Mouse (Mus musculus) inflammation-experienced regulatory T-cells, adult 6 months (primary cell): ENCODE results near the gene Fmnl3. TPM values are rescaled to one million over a fixed set of nuclear protein-coding genes. Genes with fewer than 3 reads are reported as not detected.
A peak's percentile ranks its signal among the peaks of the same experiment; 100 is the strongest.

ENCODE experiments used
- ATAC-seq: one replicate; pipeline ENCODE4 v1.8.0; 2017
- polyA plus RNA-seq, 3 experiments: library from polyadenylated mRNA; unstranded; fragments of 100-300 nt; shearing (Covaris generic); gene quantifications; one replicate each; pipeline ENCODE4 v1.2.1; 2017

The Fmnl3 gene
- polyA plus RNA-seq, 3 experiments from 2014 or later, result 5.5 to 13.4 (median 9.2) TPM

DNA sequence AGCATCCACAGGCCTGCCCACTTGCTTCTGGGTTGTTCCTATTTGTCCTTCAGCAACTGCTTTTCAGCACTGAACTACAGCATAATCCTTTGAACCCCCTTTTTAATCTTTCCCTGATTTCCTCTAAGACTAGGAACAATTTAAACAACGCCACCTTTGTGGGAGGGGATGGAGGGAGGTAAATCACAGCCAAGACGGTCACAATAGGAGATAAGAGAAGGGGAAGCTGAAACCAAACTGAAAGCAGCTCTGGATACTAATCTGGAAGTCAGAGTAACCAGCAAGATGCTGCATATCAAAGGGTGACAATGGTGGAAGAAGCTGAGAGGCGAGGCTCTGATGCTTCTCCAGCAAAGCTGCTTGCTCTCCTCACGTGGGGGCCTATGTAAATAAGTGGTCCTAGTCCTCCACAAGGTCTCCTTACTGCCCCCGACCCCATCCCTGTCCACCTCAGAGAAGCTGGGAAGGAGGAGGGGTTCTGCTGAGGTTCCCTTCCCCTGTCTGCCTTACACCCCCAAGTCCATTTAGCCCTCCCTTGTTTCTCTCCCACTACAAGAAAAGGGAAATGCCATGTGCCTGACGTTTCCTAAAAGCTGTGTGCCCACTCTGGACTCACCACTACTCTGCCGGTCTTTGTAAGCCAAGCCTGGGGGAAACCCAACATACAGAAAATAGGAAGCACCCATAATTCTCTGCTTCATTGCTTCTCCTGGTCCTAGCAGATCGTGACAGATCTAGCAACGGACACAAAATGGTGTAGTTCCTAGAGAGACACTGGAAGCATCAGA is 27.9 kb downstream of the Fmnl3 start:
- no peak for ATAC-seq

DNA sequence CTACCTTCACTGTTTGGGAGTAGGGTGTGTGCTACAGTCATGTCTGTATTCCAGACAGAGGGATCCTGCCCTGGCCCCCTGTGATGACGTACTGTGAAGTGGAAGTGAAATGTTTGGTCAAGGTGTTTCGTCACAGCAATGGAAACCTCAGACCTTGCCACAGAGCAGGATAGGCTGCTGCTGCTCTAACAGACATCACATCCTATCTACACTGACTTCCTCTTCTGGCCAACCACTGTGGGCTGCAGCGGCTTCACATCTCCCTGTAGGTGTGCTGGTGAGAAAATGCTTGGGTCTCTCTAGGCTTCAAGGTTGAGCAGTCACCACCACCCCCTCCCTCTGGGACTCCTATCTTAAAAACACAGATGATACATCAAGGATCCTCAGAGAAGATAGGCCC is 29.2 kb downstream of the Fmnl3 start:
- ATAC-seq, result peak; percentile 86

DNA sequence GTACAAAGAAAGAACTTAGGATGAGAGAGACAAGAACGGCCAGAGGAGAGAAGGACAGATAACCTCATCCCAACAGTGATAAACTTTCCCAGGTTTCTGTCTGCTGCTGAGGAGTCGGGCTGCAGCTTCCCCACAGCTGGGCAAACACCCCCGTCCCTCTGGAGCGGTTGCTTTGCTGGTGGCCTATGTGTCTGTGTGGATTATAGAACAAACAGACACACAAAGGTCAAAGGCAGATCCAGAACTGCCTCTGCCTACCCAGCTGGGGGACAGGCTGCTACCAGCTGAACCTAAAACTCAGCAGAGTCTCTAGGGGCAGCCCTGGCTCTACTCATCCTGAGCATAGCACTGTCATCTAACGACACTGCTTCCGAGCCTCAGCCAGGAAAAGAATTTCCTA is 30.6 kb downstream of the Fmnl3 start:
- no peak for ATAC-seq

DNA sequence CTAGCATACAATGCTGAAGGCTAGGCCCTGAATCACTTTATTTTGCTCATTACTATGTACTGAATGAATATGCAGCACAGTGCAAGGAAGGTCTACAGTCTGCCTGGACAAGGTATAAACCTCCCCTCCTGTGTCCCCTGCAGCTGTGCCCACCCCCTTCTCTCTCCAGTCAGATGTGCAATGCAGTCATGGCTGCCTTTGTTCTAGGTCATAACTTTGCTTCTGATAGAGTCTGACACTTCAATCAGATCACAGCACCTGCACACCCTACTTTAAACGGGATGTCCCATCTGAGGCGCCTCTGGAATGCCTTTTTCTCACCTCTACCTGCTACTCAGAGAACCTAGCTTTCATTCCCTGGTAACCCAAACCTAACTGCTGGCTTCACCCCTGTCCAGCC is 31.4 kb downstream of the Fmnl3 start:
- ATAC-seq, result no peak

DNA sequence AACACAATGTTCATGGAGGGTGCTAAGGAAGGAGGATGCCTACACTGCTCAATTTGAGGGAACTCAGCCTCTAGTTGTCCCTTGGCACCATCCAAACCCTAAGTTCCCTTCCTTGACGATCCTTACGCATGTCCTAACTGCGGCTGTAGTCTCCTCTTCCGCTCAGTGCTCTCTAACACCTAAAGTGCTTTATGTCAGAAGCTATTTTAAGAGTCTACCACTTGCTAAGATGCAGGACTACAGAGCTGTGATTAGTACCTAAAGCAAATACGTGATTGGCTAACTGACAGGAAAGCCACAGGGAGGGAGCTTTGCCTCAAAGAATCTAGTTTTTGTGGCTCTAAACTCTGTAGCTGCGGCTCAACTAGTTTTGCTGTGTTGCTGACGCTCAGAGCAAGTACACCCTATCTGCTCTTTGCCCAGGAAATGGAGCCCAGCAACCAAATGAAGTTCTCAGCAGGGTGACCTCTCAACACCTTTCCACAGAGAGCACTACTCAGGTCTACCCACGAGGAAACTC is 34.4 kb downstream of the Fmnl3 start:
- peak; percentile 5 for ATAC-seq

DNA sequence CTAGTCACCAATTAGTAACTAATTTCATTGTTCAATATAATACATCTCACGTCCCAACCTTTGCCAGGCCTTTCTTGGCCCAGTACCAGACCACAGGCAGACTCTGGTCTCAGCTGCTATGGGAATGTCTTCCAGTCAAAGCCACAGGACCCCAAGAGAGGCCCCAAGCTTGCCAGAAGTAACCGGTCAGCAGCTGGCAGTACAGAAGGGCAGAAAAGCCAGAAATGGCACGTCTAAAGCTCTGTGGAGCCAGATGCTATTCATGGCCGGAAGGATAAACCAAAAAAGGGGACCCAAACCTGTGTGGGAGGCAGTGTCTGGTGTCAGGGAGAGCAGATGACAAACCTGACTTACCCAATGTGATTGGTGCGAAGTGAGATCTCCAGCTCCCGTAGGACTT is 35.8 kb downstream of the Fmnl3 start:
- no peak for ATAC-seq

DNA sequence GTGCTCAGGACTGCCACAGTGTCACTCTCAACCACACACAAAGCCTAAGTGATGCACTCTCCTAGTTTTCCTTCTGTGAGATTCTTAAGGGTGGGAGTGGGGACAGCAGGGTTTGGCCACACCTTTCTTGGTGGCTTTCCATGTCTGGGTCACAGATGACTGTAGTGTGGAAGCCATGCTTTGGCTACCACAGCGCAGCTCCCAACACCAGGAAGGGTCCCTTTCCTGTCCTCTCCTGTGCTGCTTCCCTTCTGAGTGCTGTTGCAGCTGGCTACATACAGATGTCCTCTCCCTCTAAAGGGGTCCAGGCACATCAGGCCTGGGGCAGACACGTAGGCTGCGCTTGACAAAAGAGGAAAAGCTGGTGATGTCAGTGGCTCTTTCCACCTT is 36.6 kb downstream of the Fmnl3 start:
- no peak for ATAC-seq

DNA sequence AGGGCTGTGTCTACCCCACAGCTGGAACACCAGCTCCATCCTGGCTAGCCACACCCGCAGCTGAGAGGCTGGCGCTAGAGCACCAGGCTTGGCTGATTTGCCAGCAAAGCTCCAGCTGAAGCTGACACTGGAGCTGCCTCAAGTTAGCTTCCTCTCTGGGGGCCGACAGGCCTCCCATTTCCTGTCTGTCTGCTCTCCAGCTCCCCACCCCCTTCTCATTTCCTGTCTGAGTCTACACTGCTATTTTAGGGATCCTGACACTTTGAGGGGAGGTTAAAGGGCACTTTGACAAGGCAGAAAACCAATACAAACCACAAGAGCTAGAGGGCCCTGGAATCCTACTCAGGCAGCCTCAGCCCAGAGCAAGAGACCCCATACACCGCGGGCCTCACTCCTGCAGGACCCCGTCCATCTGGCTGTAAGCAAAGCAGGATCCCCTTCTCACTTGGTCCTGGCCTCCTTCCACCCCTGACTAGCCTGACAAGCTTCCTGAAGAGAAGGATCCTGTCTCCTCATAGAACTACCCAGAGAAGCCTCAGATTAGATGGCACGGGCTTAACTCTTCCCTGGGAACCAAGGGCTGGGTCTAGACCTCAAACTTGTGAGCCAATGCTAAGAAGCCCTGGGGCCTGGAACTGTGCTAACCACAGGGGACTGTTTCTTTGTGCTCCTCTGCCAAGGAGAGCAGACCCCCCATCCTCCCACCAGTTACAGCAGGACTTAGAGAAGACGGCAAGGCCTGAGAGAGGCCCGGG is 37.2 kb downstream of the Fmnl3 start:
- ATAC-seq, result peak; percentile 96

DNA sequence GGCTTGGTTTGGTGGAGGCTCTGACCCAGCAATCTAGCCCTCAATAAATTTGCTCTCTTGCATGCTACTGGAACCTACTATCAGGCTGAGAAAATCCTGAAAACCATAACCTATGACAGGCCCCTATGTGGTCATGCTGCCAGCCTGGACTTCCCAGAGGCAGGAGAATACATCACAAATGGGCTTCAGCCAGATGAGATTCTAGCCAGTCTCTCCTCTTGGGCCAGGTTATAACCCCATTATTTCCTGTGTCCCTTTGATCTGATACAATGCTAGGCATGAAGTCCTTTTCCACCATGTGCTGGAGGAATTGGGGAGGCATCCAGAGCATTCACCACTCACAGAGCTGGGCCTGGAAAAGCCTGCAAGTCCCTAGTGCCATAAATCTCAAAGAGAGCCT is 38.2 kb downstream of the Fmnl3 start:
- ATAC-seq, result no peak

DNA sequence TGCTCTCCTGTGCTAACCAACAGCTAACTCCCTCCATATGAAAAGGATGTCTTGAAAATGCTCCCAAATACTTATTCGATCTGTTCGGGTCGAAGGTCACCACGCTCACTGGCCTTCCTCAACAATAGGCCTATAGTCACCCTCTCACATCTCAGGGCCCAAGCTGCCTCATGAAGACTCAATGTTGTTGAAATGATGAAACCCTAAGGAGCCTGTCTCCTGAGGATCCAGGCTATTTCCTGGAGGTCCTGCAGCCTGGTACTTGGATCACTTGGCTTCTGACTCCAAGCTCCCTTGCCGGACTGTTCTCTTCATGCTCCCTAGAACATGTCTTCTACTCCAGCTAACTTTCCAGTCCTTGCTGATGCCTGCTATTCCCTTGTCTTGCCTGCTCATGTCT is 38.9 kb downstream of the Fmnl3 start:
- no peak for ATAC-seq

DNA sequence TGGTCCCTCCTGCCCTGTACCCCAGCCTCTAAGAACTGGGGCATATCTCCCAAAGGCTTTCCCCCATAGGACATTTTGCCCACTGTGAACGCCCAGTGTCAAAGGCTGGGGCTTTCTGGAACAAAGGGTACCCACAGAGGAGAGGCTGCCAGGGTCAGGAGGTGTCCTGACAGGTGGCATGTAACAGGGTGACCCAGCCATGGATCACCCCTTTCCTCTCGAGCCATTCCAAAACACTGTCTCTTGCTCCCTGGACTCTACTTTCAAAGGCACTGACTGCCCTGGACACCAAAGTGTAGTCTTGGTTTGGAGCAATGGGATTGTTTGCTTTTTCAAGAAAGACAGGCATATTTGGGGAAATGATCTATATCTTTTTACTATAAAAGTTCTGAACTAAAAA is 40.0 kb downstream of the Fmnl3 start:
- ATAC-seq, result no peak

DNA sequence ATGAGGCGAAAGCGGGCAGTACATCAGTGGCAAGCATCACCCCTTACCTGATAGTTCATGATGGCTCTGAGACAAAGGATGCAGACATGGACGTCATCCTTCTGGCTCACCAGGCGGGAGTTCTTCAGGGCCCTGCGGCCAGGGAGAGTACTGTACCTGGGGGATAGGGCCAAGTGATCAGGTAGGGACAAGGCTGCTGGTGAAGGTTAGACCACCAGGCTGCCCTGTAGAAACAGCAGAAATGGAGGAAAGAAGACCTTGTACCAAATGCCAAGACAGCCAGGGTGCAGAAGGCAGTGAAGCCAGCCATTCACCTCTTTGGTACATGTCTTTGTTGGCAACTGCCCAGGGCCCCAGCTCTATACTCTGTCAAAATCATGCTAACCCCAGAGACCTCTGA is 42.3 kb downstream of the Fmnl3 start:
- ATAC-seq, result no peak

DNA sequence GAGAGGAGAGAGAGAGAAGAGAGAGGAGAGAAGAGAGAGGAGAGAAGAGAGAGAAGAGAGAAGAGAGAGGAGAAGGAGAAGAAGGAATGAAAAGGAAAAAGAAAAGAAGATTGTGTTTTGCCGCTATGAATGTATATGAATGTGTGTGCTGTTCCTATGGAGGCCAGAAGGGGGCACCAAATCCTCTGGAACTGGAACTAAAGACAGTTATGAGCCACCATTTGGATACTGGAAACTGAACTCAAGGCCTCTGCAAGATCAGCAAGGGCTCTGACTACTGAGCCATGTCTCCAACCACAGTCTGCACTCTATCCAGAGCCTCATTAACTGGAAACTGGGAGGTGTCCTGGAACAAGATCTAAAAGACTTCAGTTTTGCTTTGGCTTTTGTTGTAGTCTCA is 43.3 kb downstream of the Fmnl3 start:
- peak; percentile 38 for ATAC-seq

DNA sequence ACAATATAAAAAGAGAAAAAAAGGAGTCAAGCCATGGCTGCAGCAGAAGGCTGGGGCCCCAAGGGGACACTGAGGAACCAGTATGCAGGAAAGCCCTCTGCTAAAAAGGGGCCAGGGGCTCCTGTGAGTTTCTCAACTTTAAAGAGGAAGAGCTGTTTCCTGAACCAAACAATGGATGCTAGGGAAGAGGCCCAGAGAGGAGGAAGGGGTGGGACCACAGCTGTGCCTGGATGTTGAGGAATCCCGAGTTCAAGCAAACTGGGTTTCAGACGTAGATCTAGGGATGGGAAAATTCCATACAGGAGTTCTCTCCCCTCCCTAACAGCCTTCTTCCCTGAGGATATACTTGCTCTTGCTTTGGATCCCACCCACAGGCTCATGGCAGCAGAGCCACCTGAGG is 43.9 kb downstream of the Fmnl3 start:
- ATAC-seq, result no peak

DNA sequence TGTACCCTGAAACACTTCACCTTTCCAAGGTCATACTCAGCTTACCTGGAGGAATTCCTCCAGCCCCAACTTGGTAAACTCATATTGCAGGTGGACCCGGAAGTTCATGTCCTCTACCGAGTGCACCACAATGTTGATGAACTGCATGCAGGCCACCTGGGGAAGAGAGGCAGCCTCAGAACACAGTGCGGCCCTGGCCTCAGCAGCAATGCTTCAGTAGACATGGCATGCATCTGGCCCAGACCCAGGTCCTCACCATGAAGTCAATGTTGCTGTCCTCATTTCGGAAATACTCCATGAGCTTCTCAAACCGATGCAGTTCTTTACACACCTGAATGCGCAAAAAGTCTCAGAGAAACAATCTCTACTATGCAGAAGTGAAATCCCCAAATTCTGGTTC is 44.7 kb downstream of the Fmnl3 start:
- no peak for ATAC-seq

DNA sequence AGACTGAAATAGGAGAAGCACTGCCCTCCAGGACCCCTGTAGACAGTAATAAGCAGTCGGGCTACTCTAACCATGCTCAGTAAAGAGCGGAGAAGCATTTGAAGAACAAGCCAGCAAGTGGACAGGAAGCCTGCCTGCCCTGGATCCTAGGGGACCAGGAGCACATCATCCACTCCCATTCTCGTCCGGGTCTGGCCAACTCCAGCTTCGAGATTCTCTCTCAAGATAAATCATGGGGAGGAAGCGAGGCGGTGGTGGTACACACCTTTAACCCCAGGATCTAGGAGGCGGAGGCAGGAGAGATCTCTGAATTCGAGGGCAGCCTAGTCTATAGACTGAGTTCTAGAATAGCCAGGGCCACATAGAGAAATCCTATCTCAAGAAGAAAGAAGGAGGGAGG is 46.1 kb downstream of the Fmnl3 start:
- ATAC-seq, result no peak

DNA sequence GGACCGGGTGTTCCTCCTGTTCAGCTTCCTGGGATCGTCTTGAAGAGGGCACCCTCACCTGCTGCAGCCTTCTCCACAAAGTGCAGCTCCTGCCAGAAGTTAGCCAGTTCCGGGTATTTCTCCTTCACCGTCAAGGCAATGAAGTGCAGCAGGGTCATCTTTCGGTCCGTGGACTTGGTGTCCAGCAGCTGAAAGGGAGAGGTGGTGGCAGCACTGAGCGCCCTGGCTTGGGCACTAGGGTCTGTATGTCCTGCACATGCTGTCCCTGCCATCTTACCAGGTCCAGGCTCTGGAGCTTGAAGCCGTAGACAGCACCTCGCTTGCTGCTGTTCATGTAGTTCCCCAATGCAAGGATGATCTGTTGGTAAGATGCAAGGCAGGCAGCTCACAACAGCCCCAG is 49.3 kb downstream of the Fmnl3 start:
- no peak for ATAC-seq

DNA sequence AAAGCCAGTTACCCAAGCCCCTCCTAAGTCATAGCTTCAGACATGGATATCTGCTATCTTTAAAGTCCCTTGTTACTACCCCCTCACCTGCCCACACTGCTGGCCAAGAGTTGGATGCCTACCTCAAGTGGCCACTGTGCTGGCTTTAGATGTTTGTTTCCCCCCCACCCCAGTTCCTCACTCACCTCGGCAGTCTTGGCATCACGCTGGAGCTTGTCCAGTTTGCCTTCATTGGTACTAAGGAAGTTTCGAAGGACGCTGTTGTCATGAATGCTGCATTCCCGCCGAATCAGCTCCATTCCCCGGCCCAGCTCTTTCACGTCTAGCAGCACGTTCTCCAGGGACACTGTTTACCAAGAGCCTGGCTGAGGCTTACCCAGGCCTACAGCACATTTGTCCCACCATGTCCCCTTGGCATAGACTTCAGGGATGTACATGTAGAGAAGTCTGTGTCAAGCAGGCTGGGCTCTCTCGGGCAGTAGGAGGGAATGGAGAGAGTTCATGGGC is 50.1 kb downstream of the Fmnl3 start:
- no peak for ATAC-seq

DNA sequence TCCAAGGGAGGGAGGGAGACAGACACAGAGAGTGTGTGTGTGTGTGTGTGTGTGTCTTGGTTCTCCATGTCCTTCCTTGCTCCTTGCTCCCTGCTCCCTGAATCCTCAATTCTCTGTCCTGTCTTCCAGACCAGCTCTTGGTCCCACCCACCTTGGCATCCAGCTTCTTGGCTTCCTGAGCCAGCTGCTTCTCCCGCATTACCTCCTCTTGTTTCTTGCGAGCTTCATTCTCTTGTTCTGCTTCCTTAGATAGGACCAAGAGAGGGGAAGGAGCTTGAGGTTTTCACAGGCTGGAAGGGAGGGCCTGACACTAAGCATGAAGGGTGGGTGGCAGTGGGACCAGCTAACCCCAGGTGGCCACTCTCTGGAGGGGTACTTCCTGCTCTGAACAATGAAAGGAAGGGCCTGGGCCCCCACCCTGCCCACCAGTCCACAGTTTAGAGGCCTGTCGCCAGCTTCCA is 50.8 kb downstream of the Fmnl3 start:
- ATAC-seq, result no peak

DNA sequence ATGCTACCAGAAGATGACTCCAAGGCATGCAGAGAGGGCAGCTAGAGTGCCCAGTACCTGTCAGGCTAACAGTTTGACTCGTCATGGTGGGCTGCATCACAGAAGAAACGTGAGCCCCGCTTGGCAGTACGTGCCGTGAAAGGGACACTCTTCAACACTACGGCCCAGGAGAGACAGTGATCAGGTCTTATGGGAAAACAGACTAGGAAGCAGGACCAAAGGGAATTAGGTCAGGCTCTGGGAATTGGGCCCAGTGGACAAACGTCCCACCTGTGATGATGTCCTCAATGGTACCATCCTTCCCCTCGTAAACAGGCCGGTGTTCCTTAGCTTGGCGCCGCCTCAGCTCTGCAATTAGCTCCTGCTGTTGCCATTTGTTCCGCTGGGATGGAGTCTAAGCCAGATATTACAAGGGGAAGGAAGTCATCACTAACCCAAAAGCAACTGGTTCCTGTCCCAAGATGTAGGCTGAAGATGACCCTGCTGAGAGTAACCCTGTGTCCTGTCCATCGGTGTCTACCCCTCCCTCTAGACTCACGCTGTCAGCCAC is 51.3 kb downstream of the Fmnl3 start:
- no peak for ATAC-seq

DNA sequence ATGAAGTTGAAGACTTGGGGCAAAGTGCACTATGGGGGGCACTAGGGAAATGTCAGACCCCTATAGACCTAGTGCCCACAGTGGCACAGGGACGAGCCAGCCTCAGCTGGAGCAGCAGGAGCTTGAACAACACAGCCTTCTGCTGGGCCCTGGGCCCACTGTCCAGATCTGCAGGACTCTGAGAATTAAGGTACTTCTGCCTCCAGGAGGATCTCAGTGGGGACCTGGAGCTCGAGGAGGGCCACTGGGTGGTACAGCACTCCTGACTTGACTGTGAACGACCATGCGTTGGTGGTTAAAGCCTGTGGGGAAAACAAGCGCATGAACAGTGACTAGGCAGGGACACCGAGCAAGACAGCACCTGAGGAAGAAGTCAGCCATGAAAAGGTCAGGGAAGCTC is 52.2 kb downstream of the Fmnl3 start:
- ATAC-seq, result no peak

DNA sequence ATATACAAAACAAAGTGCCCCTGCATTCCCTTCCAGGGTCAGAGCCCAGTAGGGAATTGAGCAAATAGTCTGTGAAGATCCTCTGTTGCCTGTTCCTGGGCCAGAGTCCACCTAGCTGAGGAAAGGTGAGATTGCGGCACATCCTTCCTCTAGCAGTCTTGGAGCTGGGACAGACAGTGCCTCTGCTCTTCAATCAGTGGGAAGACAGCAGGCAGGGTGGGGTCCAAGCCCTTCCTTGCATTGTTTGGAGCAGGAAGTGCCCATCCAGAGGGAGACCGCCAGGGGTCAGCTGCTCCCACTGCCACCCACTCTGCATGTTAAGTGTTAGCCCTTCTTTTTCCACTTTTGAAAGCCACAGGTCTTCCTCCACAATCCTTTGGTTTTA is 53.0 kb downstream of the Fmnl3 start:
- no peak for ATAC-seq
